Mouse (Mus musculus) NIH3T3 (cell line): ENCODE measurements around the gene Trp53i13.
"Not testable (repeated sequence)": the region's sequence is repeated elsewhere in the genome, so short reads cannot be mapped to it uniquely, and the experiment has no call there.

Source experiments
- DNase-seq: peaks from one replicate; pipeline ENCODE4 v3.0.0-alpha.2; 2012; ENCODE audit warnings: low read depth

Trp53i13 gene

DNA sequence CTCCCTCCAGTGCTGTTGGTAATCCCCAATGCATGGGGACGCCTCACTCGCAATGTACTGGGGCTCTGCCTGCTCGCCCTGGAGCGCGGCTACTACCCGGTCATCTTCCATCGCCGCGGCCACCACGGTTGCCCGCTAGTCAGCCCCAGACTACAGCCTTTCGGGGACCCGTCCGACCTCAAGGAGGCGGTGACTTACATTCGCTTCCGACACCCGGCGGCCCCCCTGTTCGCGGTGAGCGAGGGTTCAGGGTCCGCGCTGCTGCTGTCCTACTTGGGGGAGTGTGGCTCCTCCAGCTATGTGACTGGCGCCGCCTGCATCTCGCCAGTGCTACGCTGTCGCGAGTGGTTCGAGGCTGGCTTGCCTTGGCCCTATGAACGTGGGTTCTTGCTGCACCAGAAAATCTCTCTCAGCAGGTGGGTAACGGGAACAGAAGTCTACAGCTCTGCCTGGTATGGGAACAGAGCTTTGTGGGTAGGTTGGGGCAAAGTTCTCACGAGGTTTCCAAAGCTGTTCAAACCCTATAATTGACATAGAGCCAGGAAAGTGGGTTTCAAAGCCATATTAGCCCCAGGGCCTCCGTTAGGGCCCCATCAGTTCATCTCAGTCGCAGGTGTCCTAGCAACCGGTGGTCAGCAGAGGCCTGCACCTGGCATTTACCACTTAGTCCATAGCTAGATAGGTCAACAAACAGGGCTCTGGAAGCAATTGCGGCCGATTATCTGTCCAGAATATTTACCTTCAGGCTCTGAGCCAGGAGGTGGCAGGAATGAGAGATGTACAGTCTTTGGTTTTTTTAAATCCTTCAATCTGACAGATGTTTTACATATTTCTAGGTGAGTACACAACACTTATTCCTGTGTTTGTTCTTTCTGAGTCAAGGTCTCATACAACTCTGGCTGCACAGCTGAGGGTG is at the start of gene Trp53i13:
Gene Trp53i13, minus strand, starts transcription at position 344 of the 916 bp plus-strand sequence.
- no peak for DNase-seq

DNA sequence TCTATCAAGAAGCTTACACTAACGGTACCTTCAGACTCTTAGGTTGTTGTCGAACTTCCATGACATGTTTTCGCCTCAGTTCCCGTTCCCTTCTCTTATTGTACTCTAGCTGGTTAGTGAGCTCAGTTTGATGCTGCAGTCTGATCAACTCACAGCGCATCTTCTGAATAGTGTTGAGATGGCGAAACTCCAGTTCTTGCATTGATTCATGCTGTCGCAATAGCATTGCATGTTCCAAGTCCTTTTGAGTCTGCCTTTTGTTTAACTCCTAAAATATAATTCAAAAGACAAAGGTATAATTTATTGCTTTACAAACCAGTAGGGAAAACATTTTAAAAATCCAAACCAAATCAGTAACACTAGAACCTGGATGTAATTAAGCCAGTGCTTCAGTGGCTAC is 29.5 kb upstream of the Trp53i13 start:
- DNase-seq, result peak; percentile 79

DNA sequence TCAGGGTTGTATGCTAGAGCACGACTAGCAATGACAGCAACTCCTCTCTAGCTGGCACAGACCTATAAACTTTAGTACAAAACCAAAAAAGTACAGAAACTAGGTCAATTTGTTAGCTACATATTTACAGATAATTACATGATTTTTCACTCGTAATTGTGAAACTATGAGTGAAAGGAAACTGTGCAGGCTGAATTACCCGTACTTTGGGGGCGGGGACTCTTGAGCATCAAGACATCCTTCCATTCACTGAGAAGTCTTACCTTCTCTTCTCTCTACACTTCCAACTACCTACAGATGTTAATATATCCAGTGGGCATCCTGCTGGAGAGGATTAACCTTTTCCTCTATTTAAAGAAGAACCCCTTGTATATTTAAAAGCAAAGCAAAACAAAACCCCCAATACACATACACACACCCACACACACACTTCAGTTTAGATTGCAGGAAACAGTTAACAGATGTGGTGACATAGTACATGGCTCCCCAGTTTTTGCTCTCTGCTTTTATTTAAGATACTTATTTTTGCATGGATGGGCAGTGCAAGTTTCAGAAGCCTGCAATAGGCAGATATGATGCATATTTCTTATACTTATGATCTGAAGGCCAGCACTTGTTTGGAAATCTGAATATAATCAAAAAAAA is 16.5 kb upstream of the Trp53i13 start:
- DNase-seq, result no peak

DNA sequence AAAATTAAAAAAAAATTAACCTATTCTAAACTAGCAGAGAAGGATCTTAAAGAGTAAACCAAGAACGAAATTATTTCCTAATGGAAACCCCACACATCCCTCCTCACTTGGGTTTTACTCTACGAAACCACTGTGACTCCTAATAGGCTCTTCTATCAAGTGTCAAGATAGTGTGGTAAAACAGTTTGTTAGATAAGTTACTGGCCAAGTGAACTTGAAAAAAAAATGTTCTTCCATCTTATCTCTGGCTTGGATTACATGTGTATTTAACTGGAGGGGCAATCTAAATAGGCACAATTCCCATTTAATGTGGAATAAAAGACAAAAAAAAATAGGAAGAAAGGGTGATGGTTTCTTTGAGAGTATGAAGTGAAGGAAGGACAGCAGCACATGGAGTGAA is 15.1 kb upstream of the Trp53i13 start:
- no peak for DNase-seq

DNA sequence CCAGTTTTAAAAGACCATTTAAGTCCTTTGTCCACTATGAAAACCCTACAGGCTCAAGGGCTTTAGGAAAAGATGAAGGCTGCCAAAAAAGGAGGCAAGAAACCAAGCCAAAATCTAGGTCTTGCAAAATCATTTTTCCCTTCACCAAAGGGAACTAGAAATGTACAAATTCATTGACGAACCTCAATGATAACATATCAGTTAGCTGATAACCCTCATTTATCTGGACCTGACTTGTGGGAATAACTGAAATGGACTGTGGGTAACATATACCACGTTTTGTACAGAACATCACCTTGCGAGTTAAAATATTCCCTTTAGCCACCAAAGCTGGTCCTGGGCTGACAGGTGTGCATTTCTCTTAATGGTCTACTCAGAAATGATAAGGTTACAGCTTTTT is 13.9 kb upstream of the Trp53i13 start:
- no peak for DNase-seq

DNA sequence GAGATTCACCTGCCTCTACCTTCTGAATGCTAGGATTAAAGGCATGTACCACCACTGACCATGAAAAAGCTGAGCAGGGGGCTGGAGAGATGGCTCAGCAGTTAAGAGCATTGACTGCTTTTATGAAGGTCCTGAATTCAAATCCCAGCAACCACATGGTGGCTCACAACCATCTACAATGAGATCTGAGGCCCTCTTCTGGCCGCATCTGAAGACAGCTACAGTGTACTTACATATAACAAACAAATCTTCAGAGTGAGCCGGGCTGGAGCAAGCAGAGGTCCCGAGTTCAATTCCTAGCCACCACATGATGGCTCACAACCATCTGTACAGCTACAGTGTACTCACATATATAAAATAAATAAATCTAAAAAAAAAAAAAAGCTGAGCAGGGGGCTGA is 12.6 kb upstream of the Trp53i13 start:
- not testable (repeated sequence) for DNase-seq

DNA sequence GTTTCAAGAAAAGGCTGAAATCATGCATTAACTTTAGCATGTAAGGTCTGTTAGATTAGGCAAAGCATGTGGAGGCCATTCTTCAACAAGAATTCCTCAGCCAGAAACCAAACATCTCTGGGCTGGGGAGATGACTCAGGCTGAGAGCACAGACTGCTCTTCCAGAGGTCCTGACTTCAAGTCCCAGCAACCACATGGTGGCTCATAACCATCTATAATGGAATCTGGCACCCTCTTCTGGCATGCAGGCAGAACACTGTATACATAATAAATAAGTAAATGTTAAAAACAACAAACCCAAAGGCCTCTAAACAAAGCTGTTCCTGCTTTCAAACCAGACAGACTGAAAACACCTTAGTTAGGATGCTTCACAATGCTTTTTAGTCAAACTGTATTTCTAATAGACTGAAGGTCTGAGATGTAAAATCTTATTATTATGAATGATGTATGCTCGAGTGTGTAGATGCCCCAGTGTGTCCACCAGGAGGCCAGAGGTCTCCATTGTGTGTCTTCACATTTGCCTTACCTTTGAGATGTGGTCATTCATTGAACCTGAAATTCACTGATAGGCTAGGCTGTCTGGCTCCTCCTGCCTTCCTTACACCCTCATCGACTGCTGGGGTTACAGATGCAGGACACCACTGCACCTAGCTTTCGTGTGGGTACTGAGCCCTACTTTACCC is 10.2 kb upstream of the Trp53i13 start:
- peak; percentile 57 for DNase-seq

DNA sequence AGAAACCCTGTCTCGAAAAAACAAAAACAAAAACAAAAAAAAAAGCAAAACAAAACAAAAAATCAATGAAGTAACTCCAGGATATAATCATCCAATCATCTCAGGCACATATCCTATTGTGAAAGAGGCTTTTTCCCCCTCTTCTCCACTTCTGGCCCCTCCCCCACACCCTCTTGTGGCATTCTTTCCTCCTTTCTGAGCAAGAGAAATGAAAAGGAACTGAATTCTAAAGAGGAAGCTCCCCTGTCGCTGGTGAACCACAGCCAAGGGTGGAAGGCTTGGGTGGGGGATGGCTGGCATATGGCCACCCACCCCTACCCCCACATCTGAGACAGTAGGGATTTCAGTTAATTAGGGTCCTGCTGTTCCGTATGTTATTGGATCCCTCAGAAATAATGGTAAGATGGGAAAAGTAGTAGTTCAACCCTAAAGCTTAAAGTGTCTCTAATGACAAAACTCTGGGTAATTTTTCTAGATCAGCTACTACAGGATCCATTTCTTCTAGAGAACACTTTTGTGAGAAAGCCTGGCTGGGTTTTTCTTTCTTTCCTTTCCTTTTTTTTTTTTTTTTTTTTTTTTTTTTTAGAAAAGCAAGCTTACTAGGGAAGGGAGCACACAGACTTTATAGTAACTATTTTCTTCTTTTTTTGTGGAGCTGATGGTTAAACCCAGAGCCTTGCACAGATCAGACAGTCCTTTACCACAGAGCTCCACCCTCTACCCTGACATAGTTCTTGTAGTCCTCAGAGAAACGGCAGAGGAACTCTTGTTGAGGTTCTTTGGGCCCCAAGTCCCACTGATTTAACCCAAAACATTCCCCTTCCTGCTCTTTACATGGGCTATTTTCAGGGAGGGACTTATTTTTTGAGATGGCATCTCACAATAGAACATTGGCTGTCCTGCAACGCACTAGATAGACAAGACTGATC is 5.1 kb upstream of the Trp53i13 start:
- DNase-seq, result peak; percentile 55

DNA sequence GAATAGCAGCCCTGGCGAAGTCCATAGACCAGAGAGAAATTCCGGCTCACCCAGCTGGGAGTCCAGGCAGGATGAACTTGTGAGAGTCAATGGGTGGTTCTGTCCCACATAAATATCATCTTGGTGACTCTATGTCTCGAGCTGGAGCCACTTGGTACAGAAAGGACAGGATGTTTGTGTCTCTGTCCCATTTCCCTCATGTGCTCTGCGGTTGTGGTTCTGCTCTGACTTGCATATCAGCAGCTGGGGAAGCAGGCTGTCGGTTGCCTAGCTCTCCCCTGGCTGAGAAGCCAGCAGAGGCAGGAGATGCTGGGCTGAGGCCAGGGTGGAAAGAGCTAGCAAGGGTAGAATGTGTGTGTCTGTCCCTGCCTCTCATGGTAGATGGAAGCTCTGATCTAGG is 3.3 kb upstream of the Trp53i13 start, which contains the start of gene Gm10392:
Gene Gm10392, minus strand, starts transcription at position 156 of the 400 bp plus-strand sequence.
- no peak for DNase-seq

DNA sequence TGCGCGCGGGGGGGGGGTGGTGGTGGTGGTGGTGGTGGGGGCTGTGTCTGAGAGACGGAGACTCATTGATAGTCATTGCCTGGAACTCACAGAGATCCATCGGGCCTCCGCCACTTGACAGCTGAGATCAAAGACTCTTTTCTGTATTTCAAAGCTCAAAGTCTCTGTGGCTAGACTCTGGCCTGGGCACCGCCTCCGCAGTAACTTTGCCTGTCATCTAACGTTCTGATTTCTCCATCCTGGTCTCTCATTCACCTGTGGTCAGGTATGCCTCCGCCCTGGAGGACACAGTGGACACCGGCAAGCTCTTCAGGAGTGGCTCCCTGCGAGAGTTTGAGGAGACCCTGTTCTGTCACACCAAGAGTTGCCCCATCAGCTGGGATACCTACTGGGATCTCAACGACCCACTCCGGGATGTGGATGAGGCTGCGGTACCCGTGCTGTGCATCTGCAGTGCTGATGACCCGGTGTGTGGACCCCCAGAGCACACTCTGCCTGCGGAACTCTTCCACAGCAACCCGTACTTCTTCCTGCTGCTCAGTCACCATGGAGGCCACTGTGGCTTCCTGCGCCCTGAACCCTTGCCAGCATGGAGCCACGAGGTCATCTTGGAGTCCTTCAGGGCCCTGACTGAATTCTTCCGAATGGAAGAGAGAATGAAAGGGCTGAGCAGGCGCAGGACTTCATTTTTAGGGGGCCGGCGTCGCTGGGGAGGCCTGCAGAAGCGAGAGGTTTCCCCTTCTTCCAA is 2.4 kb upstream of the Trp53i13 start:
- DNase-seq, result no peak

DNA sequence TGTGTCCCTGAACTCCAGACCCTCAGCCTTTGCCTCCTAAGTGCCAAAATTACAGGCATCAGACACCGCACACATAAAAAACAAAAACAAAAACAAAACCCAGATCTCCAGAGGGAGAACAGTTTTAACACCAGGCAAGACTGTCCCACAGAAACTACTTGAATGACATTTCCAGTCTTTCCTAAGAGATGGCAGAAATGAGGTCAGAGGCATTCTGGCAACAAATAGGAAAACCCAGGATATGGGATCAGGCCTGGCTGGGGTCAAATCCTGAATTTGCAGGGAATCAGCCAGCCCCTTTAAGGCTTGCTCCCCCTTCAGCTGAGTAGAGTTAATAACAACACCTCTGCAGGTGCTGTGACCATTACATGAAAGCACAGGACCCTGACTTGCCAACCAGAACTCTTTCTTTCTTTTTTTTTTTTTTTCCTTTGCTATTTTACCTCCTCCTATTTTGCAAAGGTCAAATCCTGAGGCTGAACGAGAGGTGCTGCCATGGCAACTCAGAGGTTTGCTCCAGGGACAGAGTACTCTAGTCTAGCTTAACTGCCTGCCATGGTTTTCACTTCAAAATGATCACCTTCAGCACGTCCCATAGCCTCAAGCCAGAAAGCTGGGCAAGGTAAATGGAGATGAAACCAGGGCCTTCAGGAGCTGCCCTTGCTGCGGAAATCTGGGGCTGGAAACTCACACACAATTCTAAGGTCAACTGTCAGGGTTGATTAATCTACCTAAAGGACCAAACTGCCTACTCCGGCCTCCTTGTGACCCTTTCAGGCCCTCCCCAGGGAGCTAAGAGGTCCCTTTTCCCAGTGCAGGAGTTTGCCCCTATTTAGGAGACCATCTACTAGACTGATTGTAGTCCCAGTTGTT is 1.0 kb upstream of the Trp53i13 start:
- DNase-seq, result no peak

DNA sequence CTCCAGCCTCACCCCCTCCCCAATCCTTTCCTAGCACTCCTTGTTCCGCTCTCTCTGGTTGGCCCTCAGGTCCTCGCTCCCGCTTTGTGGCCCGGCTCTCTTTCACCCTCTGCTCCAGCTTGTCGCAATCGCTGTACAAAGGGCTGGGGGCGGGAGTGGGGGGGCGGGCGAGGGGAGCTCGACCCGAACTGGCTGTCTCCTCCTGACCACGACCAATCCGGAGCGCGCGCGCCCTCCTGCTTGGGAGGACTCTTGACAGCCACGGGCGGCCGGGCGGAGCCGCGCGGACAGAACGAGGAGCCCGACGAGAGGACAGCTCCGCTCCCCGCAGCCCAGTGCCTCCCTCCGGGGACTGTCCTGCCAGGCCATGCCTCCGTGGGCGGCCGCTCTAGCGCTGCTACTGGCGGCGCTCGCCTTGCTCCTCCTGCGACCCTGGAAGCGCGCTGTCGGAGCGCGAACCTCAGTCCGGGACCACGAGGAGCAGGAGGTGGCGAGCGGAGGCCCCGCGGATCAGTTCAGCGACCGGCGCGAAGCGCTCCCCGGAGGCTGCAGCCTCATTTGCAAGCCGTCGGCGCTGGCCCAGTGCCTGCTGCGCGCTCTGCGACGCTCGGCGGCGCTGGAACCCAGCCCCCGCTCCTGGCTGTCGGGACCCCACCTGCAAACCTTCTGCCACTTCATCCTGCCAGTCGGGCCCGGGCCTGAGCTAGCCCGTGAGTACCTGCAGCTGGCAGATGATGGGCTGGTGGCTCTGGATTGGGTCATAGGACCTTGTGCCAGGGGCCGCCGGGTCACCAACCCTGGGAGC is 746 bp downstream of the Trp53i13 start, which contains the start of gene Abhd15:
Gene Abhd15, plus strand, starts transcription at position 290 of the 805 bp plus-strand sequence.
- DNase-seq, result peak; percentile 52

DNA sequence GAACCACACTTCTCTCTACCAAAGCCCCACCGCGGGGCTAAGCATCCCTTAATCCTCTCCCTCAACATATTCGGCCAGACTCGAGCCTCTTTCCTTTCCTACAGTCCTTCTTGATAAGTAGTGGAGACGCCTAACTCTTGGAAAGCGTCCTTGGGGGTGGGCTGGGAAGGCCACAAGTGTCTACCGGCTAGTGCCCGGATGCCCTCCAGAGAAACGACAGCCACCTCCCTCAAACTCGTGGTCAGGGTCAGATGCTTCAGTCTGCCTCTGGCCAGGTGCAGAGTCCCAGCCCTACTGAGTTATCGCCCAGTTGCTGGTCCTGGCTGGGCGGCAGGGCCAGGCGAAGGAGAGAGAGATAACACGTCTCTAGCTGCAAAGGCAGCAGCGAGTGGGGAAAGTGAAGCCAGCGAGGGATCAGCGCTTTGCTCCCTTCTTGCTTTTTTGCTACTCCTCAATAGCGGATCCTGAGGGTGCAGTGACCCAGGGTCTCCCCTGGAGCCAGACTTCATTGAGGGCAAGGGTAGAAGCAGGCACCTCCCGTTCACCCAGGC is 1.4 kb downstream of the Trp53i13 start:
- peak; percentile 25 for DNase-seq

DNA sequence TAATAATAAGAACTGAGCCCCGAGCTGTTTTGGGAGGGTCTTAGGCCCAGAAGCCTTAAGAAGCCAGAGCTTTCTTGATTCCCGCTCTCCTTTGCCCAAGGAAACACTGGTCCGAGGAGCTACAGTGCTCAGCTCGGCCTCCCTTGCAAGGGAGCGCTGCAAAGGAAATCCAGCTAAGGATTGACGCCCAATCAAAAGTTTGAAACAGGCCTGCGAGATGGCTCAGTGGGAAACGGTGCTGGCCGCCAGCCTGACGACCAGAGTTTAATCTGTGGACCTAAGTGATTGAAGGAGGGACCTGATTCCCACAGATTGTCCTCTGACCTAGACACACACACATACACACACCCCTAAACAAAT is 2.0 kb downstream of the Trp53i13 start:
- DNase-seq, result peak; percentile 76

DNA sequence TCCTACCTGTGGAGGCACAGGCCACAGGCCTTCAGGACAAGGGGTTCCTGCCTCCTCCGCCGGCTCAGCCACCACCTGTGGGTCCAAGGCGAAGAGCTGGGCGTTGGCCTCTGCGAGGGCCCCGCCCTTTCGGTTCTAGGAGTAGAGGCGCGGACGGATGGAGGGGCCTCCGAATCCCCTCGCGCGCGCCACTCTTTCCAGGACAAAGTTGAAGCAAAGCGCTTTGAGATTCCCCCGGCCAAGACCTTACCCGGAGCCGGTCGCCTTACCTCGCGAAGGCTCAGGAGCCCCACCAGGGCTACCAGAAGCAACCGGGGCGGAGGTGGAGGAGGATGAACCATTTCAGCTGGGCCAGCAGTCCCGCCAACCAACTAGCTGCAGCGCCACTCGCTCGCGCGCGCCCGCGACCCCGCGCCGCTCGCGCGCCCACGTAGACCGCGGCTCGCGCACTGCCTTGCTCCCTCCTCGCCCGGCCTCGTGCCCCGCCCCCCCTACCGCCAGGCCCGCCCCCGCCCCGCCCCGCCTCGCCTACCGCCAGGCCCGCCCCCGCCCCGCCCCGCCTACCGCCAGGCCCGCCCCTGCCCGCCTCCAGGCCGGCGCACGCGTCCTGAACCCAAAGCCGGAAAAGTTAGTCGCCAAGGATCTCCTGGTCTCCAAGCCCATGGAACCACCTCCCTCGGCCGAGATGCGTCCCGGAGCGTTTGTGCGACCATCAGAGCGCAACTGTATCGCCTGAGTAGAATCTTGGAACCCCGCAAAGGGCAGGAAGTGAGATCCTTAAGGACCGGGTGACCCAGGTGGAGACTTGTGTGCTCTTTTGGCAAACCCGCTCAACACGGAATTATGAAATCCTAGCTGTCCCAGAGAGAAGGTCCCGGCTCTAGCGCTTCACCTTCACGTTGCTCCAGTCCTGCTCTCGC is 2.6 kb downstream of the Trp53i13 start:
- peak; percentile 95 for DNase-seq

DNA sequence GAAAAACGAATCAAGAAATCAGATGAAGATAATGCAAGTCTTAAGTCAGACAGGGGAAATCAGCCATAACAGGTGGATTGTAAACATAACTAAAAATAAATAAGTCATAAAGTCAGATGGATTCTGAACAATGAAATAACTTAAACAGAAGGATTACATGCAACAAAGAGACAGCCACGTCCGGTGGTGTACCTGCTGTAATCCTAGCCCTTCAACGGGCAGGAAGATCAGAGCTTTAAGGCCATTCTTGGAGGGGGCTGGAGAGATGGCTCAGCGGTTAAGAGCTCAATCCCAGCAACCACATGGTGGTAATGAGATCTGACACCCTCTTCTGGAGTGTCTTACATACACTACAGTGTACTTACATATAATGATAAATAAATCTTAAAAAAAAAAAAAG is 4.4 kb downstream of the Trp53i13 start:
- no peak for DNase-seq
